Mouse (Mus musculus): ENCODE measurements at regions not wholly inside any gene's neighbourhood (a gene's known extent, or its start where the extent isn't known, plus 50 kb on each side); places are given as distances from the start of the nearest gene placed in this dataset.

- no peak for DNase-seq (ENCODE audit: low spot score)
Observed at GRCm38 (mm10) chr7:117263126-117263525, 117.7 kb upstream of the Xylt1 start.

- no peak for DNase-seq (ENCODE audit: low spot score)
Observed at GRCm38 (mm10) chr7:117264341-117264740, 116.4 kb upstream of the Xylt1 start.

DNA sequence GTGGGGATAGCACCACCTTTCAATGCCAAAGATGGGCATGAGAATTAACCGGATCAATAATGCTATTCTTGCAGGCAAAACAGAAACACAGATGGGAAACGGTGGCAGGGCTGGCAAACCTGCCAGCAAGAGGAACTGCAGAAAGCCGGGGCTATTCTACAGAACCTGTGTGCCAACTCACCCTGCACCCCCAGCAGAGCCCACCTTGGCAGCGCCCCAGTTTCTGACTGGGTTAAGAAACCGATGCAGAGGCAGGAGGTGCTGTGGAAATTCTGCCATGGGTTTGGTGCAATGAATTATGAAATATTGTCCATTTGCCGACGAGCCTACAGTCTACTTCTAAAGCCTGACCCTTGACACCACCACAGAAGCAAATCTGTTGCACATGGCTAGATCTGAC lies 112.7 kb upstream of the Xylt1 start:
- DNase-seq (ENCODE audit: low spot score), result no peak

GRCm38 (mm10) chr7:117269263-117269897 lies 111.4 kb upstream of the Xylt1 start:
- DNase-seq (ENCODE audit: low spot score), result no peak

- no peak for DNase-seq (ENCODE audit: low spot score)
Observed at GRCm38 (mm10) chr7:117278388-117278961, 102.3 kb upstream of the Xylt1 start.

DNA sequence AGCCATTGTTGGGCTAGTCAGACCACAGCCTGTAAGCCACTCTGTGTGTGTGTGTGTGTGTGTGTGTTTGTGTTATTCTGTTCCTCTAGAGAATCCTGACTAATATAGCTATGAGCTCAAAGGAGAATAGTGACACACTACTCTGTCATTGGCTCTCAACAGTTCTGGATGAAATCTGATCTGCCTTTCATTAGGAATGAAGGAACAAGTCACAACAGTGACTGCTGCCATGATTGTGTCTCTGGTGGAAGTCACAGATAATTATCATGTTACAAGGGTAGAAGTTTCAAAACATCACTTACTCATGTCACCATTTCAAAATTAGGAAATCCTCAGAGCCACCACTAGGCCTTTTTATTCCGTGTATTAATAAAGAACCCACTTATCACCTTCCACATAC lies 98.6 kb upstream of the Xylt1 start:
- DNase-seq (ENCODE audit: low spot score), result no peak

GRCm38 (mm10) chr7:117285206-117285605 lies 95.6 kb upstream of the Xylt1 start:
- no peak for DNase-seq (ENCODE audit: low spot score)

DNA sequence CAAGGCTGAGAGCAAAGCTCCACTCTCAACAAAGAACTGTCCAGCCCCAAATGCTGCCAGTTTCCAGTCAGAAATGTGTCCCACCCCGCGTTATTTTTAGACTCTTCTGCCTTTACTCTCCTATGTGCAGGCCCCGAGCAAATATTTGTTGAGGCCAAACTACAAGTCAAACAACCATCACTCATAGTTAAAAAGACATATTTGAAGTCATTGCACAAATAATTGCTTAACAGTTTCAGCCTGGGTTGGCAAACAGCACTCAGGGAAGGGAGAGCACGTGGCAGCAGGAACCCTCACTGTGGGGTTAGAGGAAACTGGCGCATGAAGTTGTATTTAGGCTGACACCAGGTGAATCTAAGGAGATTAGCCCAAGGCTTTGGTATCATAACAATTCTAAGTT lies 94.8 kb upstream of the Xylt1 start:
- no peak for DNase-seq (ENCODE audit: low spot score)

DNA sequence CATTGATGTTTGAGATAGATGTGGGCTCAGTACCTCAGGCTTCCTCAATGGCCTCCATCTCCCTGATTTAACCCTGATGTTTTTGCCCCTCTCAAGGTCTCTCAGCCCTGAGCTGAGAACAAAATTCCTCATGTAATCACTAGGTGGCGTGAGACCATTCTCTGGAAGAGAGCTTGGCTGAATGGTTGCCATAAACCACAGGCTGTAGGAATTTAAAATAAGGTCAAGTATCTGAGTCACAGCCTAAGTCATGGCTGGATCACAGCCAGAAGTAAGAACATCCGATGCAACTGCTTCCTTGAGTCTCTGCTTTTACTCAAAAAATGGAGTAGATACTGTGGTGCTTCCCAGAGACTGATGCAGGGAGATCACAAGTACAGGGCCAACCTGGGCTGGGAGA lies 77.1 kb upstream of the Xylt1 start:
- peak; percentile 11 for DNase-seq (ENCODE audit: low spot score)

DNA sequence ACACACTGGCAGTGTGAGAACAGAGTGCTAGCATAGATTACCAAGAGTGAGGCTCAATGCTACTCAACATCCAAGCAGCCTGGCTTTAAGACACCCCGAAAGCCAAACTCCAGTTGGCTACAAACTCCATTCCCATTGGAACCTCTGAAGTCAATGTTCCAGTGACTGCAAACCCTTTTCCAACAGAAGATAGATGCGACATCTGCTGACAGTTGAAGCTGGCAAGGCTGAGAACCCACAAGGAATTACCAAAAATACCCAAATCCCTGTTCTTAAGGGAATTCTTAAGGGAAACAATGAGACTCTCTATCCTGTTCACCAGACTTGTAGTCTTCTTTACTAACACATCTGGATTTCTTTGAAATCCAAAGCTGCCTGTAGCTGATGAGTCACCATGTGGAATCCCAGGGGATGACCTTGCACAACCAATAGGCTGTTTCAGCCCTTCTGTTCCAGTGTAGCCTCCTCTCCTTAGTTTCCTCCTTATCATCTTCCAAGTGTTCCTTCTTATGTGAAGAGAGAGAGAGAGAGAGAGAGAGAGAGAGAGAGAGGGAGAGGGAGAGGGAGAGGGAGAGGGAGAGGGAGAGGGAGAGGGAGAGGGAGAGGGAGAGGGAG lies 70.1 kb upstream of the Xylt1 start:
- peak; percentile 19 for DNase-seq (ENCODE audit: low spot score)

- DNase-seq (ENCODE audit: low spot score), result no peak
Observed at GRCm38 (mm10) chr7:117311316-117311715, 69.5 kb upstream of the Xylt1 start.

DNA sequence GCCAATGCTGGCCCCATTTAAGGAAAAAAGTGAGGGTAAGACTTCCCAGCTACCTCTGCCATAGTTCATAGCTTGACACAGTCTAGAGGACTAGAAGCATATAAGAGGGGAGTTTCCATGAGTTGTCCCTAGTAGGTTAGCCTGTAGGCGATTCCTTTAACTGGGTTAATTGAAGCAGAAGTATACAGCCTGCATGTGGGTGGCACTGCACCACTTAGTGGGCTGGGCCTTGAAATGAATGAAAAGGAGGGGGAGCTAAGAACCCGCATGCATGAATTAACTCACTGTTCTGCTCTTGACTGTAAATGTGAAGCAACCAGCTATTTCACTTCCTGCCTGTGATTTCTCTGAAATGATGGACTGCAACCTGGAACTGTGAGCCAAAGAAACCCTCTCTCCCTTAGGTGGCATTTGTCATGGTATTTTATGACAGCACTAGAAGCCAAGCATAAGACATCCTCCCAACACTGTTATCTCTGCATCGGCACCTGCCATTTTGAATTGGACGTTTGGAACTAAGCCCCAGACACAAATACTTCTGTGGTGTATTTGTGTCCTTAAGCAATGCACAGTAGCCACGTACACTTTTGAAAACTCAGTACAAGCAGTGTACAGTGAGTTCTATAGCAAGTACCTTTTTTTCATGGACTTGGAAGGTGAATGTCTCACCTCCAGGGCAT lies 64.5 kb upstream of the Xylt1 start:
- no peak for DNase-seq (ENCODE audit: low spot score)

DNA sequence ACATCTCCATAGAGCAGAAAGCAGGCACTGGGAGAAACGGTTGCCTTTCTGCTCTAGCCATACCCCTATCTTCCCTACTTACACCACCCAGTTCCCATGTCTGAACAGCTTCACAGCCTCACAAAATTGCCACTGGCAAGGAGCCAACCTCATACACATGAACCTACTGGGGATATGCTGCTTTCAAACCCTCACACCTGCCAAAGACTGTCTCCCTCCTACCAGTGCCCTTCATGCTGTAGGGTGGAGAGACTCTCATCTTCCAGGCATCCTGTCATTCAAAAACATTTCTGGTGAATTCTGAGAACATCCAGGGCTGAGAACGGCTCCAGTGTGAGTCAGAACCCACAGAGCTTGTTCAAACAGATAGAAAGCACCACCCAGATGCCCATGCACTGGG lies 63.4 kb upstream of the Xylt1 start:
- no peak for DNase-seq (ENCODE audit: low spot score)

DNA sequence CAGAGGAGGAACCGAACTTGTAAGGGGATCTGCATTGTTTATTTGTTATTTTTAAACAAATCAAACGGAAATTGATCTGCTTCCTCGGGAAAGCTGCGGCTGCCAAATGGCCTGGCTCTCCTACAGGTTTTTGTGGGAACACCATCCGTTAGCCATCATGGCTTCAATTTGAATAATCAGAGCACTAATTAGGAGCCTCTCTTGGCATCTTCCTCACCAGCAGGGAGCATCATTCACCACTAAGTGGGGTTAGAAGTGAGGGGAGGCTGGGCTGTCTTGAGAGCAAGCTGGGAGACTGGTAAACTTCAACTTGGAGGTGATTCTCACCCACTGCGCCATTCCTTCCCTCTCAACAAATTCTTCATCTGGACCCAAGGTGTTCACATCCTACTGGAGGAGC lies 60.2 kb upstream of the Xylt1 start:
- no peak for DNase-seq (ENCODE audit: low spot score)

Measured in urinary bladder, postnatal 25 days (tissue).